Mouse (Mus musculus): ENCODE results near the gene Col4a2.
"Not testable (repeated sequence)": the region's sequence is repeated elsewhere in the genome, so short reads cannot be mapped to it uniquely, and the experiment has no call there.

Col4a2 gene

DNA sequence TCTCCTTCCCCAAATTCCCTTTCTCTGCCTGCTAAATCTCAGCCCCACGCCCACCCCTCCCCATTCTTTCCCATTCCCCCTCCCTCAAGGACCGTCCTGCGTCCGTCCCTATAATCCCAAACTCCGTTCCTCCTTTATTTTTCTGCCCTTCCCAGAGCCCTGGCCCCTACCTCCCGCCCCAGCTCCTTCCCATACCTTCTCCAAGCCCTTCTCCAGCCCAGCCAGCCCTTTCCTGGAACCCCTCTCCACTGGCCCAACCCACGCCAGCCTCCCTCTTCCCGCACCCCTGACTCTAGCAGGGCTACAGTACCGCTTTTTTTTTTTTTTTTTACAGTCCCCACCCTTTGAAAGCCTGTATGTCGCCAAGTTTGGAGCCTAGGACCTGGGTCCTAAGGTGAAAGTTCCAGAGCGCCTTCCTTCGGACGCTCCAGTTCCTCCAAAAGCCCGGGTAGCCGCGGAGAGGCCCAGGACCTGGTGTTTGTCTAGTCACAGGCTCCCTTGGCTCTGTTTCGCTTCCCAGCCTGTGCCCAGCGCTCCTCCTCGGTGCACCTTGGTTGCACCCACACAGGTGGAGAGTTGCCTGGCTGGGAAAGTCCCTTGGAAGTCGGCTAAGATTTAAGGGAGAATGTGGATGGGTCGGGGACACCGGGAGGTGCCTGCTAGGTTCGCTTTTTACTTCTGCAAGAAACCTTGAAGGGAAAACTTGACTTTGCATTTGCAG is 166.4 kb downstream of the Col4a2 start:
- DNase-seq (ENCODE audit: extremely low read depth, low read depth): no peak

DNA sequence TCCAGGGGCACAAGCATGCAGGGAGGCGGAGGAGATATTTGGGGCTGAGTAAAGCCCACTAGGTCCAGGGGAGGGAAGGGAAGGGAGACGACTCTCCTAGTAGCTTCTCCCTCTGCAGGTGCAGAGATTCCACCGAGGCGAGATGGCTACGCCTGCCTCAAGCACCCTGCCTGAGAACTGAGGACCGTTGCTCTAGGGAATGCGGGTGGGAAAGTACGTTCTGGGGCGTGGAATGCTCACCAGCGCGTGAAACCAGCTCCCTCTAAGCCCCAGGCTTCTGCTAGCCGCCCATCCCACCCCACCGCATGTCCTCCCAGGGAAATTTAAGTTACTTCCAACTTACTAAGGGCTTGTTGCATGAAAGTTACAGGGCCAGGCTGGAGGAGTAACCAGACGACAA is 167.0 kb downstream of the Col4a2 start:
- DNase-seq (ENCODE audit: extremely low read depth, low read depth): no peak

DNA sequence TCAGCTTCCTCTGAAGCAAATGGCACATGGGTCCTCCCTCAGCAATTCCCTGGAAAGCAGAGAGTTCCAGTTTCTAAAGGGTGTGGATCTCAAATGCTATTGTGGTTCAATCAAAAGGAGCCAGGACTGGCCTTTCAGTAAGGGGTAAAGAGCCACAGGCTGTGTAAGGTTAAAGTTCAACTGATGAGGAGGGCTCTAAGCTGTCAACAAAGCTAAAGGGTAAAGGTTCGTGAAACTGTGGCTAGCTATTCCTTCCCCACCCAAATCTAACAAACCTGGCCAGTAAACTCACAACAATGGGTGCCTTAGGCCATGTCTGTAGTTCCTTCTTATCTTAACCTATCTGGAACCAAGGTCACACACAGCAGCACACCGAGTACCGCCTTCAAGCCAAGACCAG is 169.3 kb downstream of the Col4a2 start:
- no peak for DNase-seq (ENCODE audit: extremely low read depth, low read depth)

DNA sequence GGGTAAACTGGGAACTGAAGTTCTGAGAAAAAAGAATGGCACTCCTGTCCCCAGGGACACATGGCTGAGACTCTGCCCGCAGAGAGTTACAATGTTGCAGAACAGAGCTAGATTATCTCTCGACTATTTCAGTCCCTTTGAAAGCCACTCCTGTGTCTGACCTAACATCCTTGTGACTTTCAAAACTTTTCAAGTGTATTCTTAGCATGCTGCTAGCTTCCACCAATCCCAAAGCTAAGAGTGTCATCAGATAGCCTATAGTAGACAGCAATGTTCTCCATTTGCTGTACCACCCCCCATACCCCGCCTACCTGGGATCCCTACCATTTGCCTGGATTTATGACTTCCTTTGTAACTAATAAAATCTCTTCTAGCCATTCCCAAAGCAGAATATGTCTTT is 169.9 kb downstream of the Col4a2 start:
- no peak for DNase-seq (ENCODE audit: extremely low read depth, low read depth)

DNA sequence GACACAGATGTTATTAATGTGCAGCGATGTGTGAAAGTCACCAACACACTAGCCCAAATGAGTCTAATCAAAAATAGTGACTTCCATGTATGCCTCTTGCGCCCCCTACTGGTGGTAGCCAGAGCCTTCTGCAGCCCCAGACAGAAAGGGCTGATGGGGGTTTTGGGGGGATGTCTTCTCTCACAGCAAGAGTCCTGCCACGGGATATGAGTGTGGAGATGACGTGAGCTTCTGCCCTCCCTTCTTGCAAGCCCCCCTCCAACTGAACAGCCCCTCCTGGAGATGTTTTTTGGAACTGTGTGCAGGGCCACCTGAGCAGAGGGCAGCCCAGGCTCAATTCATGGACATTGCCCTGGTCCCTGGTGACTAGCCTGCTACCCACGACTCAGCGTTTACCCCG is 173.5 kb downstream of the Col4a2 start:
- DNase-seq (ENCODE audit: extremely low read depth, low read depth): peak; percentile 46

DNA sequence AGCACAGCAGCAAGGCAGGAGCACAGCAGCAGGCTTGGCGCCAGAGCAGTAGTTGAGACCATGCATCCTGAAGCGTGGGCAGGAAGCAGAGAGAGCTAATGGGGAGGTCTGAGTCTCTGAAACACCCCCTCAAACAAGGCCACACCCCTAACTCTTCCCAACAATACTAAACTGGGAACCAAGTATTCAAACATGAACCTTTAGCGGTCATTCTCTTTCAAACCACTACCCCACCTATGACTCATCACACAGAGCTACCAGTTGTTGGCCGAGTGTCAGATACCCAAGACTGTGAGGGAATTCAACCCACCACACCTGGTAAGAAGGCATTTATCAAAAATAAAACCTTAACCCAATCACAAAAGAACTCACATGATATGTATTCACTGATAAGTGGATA is 174.6 kb downstream of the Col4a2 start:
- no peak for DNase-seq (ENCODE audit: extremely low read depth, low read depth)

DNA sequence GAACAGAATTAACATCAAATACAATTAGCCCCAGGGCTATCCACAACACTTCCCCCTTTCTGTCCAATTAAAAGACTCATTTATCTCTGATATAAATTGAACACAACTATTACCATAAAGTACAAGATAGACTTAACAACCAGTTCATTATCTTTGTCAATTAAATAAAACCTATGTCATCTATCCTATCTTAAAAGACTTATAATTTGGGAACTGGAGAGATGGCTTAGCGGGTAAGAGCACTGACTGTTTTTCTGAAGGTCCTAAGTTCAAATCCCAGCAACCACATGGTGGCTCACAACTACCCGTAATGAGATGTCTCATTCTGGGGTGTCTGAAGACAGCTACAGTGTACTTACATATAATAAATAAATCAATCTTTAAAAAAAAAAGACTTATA is 179.7 kb downstream of the Col4a2 start:
- DNase-seq (ENCODE audit: extremely low read depth, low read depth): not testable (repeated sequence)

DNA sequence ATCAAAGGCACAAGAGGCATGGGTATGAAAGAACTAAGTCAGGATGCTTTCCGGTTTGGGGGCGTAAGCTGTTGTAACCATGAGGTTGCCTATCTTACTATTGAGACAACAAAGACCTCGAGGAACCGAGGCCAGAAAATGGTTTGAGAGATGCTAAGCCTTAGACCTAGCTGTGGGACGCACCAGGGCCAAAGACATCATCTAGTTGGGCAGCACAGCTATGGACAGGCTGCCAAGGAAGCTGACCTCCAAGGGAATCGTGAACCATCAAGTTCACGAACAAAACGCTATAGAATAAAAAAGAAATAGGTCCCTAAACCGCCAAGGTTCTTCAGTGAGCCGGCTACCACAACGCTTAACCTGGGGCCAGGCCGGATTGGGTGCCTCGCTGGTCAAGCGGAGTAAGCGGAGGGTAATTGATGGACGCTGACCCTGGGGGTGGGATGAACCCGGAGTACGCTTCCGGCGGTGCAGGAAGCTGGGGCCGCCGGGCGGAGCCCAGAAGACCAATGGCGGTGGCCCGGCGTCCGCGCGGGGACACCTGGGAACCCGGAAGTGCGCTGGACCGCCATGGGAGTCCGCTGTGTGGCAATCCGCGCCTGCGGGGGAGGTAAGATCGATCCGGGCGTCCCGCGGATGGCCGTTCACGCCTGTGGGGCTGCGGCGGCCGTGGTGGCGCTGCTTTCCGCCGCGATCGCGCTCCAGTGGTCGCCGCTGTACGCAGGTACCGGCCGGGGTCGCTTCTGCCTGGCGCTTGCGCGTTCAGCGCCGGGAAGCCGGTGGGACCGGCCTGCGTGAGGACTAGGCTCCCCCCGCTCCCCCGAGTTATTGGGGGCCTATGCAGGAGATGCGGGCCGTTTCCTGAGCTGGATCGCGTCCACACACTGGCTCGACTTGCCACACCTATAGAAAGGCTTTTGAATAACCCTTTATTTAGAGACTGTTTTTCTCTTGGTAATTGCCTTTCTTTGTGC is 184.7 kb downstream of the Col4a2 start, which contains the start of gene Naxd:
Gene Naxd, plus strand, starts transcription at position 490 of the 974 bp plus-strand sequence.
- peak; percentile 61 for DNase-seq (ENCODE audit: extremely low read depth, low read depth)

DNA sequence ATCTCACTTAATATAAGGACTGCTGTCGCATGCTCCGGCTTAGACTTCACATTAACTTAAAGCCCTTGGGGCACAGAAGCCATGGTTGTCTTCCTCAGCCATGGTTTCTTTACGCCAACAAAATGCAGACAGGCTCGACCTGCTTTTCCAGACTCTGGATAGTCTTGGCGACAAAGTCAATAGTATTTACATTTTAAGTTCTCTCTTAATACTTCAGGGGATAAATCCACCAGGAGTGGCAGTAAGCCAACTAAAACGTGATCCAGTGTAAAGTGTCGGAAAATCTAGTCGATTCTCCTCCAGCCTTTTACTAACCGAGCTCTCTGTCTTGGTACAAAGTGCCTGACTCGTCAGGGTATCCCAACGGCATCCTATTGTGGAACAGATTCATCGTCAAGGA is 185.7 kb downstream of the Col4a2 start:
- DNase-seq (ENCODE audit: extremely low read depth, low read depth): no peak

Data from MEL-GATA-1-ER (cell line).